Mouse (Mus musculus) gastrocnemius, postnatal 36 days (tissue): ENCODE data around the gene Commd7. TPM values are rescaled to one million over a fixed set of nuclear protein-coding genes. Genes with fewer than 3 reads are reported as not detected.

Source experiments
- DNase-seq, 2 experiments: peaks; one replicate each; pipeline ENCODE4 v3.0.0; 2022
- intact Hi-C: fragments of 180-260 bp; cut with DNase I; formaldehyde crosslinking; loops from one replicate; pipeline ENCODE4 v1.15.1; 2025
- total RNA-seq, 2 experiments: library from RNA; stranded (reverse); gene quantifications; 2 replicates each; pipeline ENCODE4 v1.2.3; 2021

The Commd7 gene
- total RNA-seq, 2 experiments from 2014 or later: 9.9 to 10.3 TPM

- DNase-seq: no peak
- intact Hi-C loops: no loop called here
These were observed 39.4 kb downstream of the Commd7 start for GRCm38 (mm10) chr2:153593186-153593585.

DNA sequence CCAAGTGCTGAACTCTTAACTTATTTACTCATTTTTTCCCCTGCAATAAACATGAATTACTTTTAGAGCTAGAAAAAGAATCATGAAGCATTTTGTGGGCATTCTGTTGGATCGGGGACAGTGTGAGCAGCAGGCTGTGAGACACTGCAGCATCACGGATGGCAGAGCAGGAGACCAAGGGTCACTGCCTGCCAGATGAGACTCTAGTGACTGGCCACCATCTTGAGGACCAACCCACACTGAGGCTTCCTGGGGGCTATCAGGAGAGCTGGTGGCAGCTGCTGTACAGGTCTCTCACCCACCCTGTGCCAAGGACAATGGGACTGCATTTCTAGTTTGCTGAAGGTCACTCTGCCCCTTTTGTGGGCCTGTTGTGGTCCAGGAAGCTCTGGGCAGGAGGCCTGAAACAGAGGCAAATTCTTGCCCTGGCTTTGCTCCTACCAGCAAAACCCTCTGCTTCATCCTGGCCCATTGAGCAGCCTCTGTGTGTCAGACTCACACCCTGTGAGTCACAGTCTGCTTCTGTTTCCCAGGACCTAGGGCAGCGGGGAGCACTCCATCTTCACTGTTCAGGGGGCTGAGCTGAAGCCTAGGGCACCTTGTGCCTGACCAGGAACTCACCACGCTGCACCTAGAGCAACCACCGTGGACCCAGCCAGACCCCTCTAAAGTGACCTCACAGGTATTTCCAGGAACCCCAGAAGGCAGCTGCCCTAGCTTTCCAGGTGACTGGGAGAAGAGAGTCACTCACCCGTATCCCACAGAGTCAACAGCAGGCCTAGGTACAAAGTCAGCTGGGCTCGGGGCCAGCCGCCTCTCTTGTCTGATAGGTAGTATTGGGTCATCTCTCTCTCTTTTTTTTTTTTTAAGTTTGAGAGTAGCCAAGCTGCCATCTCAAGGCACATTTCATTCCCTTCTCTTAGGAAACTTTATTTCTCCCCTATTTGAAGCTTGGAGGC, 40.2 kb downstream of the Commd7 start:
- DNase-seq: no peak
- intact Hi-C loops: no loop called here

GRCm38 (mm10) chr2:153586515-153587174, 45.9 kb downstream of the Commd7 start:
- DNase-seq: peak; percentile 65 to 80
- intact Hi-C loops: loop anchor here (1.0 to 10.0 kb wide), 3 partner anchors 62 to 439 kb away; partner anchors contain the start of gene Nol4l

- intact Hi-C loops: loop anchor here (1.0 to 10.0 kb wide), 3 partner anchors 61 to 439 kb away; partner anchors contain the start of gene Nol4l
- DNase-seq: no peak
These were observed 46.6 kb downstream of the Commd7 start for GRCm38 (mm10) chr2:153585981-153586380.

GRCm38 (mm10) chr2:153584396-153584795, 48.2 kb downstream of the Commd7 start:
- intact Hi-C loops: loop anchor here (10.0 kb wide), 1 partner anchor 60 kb away; the partner anchor contains the start of gene Nol4l

DNA sequence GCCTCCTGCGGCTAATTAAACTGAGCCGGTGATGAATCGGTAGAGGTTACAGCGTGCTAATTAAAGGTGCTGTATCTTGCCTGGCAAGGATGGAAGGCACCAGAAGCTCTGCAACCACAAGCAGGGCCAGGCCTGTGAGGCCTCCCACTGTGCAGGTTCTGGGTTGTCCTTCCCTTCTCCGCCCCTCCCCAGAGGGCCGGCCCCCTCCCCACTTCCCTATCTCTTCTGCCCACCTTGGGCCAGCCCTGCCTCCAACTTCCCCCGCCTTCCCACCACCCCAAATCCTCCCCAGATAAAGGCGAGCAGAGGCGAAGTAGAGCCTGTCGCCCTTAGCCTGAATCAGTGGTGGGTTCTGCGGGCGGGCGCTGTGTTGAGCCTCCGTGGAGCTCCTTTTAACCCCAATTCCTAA, 48.9 kb downstream of the Commd7 start:
- intact Hi-C loops: loop anchor here (10.0 kb wide), 1 partner anchor 59 kb away; the partner anchor contains the start of gene Nol4l
- no peak for DNase-seq

More at GRCm38 (mm10) chr2:153584396-153584795, 48.2 kb downstream of the Commd7 start:
- no peak for DNase-seq

DNA sequence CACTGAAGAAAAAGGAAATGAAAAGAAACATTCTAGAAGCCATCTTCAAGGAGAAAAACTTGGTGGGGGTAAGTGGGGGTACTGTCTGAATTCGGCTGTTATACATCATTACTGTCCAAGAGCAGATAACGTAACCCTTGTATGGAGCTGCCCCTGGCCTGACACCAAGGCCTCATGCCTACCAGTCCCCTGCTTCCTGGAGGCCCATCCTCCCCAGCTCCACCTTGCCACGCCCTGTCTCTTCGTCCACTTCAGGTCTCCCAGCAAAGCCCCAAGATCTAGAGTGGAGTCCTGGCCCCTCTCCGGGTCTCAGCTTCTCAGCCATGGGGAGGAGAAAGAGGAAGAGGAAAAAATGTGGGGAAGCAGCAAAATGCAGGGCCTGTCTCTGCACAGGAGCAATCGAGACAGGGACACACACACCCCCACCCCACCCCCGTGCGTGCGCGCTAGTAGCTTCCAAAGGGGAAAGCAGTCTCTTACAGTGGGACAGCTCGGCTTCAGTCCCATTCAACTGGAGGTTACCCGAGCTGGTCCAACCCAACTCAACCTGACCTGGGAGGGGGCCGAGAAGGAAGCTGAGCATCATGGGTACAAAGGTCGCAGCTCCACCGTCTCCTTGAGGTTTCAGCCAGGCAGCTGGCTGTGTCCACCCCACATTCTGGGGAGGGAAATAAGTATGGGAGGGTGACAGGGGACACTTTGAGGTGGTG, 49.5 kb downstream of the Commd7 start:
- intact Hi-C loops: loop anchor here (10.0 kb wide), 1 partner anchor 58 kb away; the partner anchor contains the start of gene Nol4l
- no peak for DNase-seq

DNA sequence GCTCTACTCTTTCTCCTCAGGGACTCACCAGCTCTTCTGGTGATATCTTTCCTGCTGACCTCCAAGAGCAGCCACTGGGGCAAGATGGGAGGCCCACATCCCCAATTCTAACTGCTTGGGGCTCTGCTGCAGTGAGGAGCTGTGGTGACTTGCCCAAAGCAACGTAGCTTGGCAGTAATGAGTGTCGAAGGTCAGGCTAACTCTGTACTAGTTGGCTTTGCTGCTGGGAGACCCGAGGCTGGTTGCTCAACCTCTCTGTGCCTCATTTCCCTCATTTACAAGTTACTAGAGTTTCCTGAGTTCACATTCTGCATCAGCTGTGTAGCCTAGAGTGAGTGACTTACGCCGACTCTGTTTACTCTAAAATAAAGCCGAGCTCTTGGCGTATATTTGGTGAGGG, 51.2 kb downstream of the Commd7 start:
- no peak for DNase-seq
- intact Hi-C loops: loop anchor here (10.0 kb wide), 1 partner anchor 57 kb away; the partner anchor contains the start of gene Nol4l

- DNase-seq: no peak
- intact Hi-C loops: loop anchor here (10.0 kb wide), 1 partner anchor 56 kb away; the partner anchor contains the start of gene Nol4l
These were observed 52.1 kb downstream of the Commd7 start for GRCm38 (mm10) chr2:153580458-153580985.

DNA sequence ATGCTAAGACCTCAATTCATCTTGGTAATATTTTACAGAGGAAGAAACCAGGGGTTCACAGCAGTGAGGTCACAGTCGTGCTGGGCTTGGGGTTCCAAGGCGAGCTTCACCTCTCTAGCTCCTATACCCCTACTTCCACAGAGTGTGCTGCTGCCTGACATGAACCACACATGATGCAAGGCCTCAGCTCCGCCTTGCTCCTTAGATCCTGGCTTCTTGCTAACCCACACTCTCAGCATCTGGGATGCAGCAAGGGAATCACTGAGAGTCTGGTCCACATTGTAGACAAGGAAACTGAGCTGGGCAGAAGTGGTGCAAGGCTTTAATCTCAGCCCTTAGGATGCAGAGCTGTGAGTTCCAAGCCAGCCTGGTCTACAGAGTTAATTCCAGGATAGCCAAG, 52.5 kb downstream of the Commd7 start:
- intact Hi-C loops: loop anchor here (10.0 kb wide), 1 partner anchor 55 kb away; the partner anchor contains the start of gene Nol4l
- DNase-seq: no peak

DNA sequence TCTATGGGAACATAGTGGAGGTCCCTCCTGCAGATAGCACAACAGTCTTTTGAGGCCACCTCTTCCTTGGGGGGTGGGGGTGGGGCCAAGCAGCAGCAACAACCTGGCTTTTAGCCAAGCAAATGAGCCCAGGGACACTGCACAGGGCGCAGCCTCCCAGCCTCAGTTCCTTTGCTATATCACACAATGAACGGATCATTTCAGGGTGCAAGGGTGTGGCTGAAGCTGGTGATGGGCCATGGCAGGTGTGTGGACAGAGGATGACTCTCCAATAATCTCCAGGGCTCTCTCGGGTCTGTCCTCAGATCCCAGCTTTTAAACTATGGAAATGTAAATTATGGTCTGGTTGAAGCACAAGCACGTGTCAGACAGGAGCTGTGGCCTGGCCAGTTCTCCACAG, 55.5 kb downstream of the Commd7 start:
- no peak for DNase-seq
- intact Hi-C loops: no loop called here

DNA sequence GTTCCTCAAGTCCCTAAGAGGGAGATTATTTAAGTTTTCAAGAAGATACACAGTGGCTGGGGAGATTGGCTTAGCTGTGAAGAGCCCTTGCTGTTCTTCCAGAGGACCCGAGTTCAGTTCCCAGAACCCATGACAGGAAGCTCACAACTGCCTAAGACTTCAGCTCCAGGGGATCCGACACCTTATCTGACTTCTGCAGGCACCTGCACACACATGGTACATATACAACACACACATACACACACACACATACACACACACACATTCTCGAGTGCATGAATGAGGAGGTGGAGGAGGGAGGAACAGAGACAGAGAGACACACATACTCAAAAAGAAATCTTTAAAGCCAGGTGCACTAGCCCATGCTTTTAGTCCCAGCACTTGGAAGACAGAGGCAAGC, 56.4 kb downstream of the Commd7 start:
- intact Hi-C loops: no loop called here
- no peak for DNase-seq

GRCm38 (mm10) chr2:153575554-153575953, 57.0 kb downstream of the Commd7 start:
- intact Hi-C loops: no loop called here
- no peak for DNase-seq

GRCm38 (mm10) chr2:153573101-153573500, 59.5 kb downstream of the Commd7 start:
- intact Hi-C loops: no loop called here
- no peak for DNase-seq

DNA sequence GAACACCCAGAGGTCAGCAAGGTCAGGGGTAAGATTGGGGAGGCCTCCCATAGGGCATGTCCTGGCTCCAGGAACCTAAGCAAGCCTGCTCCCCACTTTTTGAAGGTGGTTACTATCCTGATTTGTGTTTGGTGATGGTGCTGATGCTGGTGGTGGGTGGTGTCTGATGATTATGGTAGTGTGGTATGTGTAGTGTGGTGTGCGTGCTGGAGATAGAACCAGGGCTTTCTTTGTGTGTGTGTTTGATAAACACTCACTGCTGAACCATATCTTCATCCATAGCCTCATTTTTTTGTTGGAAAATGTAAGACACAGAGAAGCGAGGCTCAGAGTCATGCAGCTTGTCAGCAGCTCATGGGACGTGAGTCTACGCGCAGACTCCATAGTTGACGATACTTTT, 64.0 kb downstream of the Commd7 start:
- intact Hi-C loops: no loop called here
- no peak for DNase-seq

- intact Hi-C loops: no loop called here
- DNase-seq: no peak
These were observed 64.6 kb downstream of the Commd7 start for GRCm38 (mm10) chr2:153568013-153568412.
